Mouse (Mus musculus) liver, adult 2 months (tissue): ENCODE results near the gene Lin7a.

Experiments
- CTCF ChIP-seq: fragments of 200-500 bp; IDR thresholded peaks from 2 replicates; pipeline ENCODE4 v1.5.1; 2011; ENCODE audit warnings: low read depth, low read length, control low read depth
- POLR2A ChIP-seq: fragments of 200-500 bp; IDR thresholded peaks from 2 replicates; pipeline ENCODE4 v1.6.1; 2011; ENCODE audit warnings: low read length, control low read depth; ENCODE audit not compliant: insufficient read depth; ENCODE audit errors: extremely low read depth

GRCm38 (mm10) chr10:107237736-107238135 is 33.8 kb upstream of the Lin7a start:
- TF ChIP-seq POLR2A (no peak), CTCF (no peak)
